Mouse (Mus musculus) WW6 (cell line): ENCODE measurements around the gene Syap1.
"Not testable (repeated sequence)": the region's sequence is repeated elsewhere in the genome, so short reads cannot be mapped to it uniquely, and the experiment has no call there.

Experiments
- DNase-seq: peaks from one replicate; pipeline ENCODE4 v3.0.0-alpha.2; 2013; ENCODE audit warnings: low read depth, low spot score

Gene Syap1

DNA sequence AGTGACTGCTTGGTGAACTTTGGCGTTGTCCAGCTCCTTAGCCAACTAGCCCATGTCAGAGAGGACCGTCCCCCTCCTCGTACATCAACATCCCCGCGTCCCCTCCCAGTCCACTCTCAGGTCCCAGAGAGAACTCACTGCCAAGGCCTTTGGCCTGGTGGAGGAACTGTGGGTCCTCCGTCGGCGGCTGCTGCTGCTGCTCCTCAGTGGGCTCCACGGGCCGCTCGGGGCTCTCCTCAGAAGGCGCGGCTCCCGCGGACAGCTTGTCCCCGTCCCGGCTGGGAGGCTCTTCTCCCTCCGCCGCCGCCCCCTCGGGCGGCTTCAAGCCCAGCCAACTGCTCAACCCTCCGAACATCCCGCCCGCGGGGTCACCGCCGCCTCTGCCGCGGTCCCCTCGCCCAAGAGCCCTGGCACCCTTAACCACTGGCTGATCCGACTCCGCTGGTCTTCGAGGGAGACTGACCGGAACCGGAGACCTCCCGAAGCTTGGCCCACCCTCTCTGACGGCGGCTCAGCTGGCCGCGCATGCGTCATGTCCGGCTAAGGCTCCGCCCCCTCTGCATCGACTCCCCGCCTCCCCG, at the start of gene Syap1:
Gene Syap1, minus strand, starts transcription at position 517 of the 581 bp plus-strand sequence.
- DNase-seq = no peak

DNA sequence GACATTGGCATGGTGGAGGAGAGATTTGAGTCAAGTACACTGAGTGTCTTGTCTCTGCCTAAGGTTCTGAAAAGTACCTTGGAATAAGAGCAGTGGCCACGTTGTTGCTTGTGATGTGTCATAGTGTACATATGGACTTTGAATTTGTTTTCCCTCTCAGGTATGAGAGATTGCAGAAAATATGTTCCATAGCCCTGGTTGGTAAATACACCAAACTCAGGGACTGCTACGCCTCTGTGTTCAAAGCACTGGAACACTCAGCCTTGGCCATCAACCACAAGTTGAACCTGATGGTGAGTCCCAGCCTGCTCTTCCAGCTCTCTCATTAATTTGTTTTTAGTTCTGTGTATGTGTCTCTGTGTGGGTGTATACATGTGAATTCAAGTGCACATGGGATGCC, 43.2 kb upstream of the Syap1 start:
- no peak for DNase-seq

DNA sequence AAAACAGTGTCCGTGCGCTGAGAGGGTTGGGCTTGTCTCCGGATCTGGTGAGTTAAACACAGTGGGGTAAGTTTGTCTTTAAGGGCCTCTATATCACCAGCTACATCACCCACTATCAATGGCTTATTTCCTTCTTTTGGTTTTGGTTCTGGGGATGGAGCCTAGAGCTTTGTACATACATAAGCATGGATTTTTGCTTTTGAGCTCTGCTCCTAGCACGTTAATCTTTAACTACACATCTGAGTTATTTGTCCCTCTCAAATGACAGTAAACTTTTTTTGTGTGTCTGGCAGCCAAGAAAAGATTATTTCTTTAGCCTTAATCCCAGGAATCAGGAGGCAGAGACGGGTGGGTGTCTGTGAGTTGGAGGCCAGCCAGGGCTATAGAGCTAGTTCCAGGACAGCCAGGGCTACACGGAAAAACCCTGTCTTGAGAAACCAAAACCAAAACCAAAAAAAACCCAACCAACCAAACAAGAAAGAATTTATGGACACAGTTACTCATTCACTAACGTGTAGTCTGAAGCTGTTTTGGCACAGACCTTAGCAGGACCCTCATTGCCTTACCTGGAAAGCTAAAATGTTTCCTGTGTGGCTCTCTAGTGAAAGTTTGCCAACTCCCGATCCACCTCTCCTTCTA, 33.4 kb upstream of the Syap1 start:
- no peak for DNase-seq

DNA sequence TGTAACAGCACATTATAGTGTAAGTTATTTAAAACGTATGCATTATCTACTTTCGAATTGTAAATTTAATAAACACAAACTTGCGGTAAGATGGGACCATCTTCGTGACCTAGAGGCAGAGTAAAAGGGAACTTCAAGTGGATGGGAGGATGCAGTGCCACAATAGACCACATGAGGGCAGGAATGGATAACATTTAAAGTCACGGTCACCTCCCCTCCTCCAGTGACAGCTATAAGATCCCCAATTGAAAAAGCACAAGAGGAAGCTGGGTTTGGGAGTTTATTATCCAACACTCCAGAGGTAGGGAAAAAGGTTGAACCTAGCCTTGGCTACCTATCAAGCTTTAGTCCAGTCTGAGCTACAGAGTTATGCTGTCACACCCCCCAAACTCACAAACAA, 27.4 kb upstream of the Syap1 start:
- no peak for DNase-seq

DNA sequence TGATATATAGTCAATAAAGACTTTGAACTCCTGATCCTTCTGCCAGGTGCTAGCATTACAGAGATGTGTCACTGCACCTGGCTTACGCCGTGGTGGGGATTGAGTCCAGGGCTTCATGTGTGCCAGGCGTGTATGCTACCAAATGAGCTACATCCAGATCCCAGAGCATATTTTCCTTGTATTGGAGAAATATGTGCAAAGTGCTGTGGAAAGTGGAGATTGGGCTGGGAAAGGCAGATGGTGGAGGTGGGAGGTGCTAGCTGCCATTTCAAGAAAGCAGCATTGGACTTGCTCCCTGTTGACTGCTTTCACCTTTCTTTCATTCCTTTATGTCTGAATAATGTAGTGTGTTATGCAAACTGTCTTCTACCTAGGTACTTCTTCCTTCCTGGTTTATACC, 25.4 kb upstream of the Syap1 start:
- DNase-seq = no peak

DNA sequence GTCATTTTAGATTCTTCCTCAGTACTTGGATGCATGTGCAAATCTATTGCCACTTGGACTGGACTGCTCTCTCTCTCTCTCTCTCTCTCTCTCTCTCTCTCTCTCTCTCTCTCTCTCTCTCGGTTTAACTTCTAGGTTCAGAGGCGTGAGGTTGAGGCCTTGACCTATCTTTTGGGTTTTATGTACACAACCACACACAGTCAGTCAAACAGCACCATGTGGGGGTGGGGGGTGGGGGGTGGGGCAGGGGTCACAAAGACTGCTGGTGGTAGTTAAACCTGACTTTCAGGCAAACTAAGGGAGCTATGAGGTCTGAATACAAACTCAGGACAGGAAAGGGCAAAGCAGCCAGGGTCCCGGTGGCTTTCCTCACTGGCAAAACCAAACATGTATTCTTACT, 19.3 kb upstream of the Syap1 start:
- no peak for DNase-seq

DNA sequence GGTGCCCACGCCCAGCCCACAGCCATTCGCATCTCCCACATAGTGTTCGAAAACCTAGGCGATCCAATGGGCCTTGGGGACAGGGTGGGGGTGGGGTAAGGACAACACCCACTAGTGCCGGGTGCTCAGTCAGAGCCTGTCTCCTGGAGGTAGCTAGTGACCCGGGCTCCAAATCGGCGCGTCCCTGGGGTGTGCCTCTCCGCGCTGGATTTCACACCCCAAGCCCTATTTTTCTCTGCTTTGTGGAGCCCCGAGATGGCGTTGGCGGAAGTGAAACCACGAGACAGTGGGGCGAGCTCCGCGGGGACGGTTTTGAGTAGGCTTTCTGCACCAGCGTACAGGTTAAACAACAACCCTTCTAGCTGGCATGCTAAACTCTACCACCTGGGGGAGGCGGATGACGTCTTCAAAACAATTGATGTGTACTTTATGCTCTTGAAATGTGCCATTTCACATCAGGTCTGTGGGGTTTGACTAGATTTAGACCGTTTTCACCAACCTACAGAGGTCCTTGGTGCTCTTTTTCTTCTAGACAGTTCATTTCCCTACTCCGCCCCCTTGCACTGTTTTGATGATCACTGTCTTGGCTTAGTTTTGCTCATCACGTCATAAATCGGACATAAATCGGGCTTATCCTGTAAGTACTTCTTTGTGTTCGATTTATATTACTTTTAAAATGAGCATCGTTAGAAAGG, 13.9 kb upstream of the Syap1 start:
- no peak for DNase-seq

DNA sequence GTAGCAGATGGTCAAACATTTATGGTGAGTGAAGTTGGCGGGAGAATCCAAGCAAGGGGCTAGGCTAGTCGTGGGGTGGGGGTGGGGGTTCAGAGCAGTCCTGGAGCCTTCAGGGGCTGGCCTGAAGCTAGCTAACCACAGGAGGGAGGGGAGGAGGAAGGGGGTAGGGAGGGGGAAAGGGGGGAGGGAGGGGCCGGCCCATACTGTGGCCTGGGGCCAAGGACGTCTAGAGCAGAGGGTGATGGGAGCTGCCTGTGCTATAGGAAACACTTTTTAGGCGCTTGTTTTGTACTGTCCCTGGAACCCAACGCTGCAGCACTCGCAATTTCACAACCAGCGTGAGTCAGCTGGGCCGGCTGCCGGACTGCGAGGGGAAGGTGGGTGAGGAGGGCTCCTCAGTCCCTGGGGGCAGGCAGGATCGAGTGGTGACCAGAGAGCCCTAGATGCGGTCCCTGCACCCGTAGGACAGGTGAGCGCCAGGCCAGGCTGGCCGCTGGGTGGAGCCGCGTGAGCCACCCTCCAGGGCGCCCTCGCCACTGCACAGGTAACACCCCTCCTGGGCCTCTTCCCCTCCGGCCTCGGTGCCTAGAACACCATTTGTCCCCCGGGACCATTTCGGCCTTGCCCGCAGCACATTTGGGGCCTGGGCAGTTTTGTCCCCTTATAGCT, 13.3 kb upstream of the Syap1 start:
- DNase-seq = no peak

DNA sequence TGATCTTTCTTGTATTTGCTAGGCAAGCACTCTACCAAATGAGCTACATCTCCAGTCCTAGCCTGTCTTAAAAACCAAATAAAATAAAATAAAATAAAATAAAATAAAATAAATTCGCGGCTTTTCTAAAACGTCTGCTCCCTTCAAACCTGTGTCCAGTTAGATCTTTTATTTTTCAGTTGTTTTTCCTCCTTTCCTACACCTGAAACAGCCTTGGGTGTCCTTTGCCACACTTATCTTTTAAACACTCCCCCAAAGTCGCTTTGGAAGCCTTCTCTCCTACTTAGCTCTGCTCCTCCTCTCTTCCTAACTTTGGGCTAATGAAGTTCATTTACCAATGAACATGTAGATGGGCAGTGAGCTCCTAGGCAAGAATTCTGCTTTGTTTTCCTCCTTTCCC, 12.7 kb upstream of the Syap1 start, which contains the start of gene Ctps2:
Gene Ctps2, plus strand, starts transcription at position 301 of the 400 bp plus-strand sequence.
- DNase-seq = no peak

DNA sequence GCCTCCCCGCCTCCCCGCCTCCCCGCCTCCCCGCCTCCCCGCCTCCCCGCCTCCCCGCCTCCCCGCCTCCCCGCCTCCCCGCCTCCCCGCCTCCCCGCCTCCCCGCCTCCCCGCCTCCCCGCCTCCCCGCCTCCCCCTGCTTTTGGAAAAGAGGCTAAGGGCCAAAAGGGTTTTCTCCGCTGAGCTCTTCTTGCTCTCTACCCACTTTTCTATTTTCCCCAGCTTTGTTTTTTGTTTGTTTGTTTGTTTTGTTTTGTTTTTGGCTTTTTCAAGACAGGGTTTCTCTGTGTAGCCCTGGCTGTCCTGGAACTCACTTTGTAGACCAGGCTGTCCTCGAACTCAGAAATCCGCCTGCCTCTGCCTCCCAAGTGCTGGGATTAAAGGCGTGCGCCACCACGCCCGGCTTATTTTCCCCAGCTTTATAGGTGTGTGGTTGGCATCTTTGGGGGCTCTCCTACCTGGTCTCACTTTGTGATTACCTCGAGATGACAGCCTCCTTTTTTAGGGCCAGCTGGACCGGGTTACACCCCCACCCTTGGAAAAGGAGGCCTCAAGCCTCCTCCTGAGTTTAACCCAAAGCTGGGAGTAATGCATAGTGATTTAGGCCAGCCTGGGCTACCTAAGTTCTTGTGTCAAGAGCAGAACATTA, 452 bp upstream of the Syap1 start:
- not testable (repeated sequence) for DNase-seq

DNA sequence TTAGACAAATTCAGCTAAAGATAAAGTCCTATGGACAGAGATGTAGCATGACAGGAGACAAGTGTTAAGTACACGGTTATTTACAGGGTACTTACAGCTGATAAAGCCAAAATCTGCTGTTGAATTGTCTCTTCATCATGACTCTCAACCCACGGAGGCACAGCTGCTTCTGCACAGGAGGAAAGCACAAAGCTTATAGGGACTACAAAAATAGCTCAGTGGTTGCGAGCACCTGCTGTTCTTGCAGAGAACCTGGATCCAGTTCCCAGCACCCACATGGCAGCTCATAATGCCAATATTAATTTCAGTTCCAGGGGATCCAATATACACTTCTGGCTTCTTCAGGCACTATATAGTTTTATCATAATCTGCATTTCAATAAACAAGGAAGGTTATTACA, 10.0 kb downstream of the Syap1 start:
- DNase-seq = no peak

DNA sequence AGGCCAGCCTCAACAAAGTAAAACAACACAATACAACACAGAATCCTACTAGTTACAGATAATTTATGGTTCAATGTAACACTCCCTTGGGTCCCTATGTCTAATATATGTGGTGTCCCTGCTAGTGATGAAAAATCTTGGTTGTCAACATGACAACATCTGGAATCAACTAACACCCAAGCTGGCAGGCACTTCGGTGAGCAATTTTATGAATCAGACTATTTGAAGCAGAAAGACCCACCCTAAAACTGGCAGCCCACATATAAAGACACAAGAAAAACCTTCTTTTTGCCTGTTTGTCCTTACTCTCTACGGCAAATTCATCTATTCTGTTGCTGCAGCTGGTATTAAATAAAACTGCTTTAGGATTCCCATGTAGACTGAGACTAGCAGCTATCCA, 14.5 kb downstream of the Syap1 start:
- no peak for DNase-seq

DNA sequence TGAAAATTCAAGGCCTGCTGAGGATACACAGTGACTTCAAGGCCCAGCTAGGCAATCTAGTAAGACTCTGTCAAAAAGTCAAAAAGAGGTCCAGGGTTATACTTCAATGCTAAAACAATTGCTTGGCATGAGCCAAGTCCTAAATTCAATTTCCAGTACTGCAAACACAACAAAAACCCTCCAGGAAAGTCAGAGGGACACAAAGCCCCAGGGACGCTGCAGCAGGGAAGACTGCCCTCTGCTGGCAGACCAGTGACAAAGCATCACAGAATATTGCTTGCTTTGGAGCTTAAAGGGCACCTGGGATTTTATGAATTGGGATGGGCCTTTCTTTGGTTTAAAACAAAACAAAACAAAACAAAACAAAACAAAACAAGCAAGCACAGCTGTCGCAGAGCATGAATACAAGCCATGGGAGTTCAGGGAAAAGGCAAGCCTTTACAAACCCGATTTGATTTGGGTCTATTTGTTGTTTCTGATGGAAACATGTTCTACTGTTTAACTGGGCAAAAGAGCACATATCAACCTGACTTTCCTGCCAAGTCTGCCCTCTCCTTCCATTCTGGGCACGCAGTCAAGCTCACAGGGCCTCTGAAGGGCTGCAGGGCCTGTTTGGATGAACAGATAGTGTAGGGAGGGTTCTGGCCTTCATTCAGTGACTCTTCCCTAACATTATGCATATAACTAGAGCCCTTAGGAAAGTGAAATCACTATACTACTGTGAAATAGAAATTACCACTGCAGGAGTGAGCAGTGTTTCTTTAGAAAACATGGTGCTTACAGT, 16.3 kb downstream of the Syap1 start:
- DNase-seq = no peak

DNA sequence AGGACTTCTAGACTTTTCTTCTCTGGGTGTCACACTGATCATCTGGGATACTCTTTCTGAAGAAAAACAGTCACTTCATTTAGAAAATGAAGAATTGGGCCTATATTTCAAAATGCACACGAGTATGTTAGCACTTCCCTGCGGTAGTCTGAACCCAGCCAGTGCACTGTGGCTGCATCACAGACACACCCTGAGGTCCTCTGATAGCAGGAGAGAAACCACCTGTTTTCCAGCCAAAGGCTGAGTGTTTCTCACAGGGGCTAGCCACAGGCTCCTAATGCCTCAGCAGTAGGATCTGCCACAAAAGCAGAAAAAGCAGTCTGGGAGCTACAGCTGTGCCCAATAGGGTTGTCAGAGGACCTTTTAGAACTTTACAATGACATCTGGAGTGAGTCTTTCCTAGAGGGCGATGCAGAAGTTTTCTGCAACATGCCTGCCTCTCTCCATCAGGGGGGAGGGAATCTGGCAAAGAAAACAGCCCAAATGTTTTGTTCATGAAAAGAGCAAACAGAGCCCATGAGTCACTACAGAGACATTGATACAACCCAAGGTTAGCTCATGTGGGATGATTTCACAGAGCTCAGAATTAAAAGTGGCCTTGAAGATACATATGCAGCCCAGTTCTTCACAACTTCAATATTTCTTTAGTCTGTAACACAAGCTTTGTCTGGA, 19.8 kb downstream of the Syap1 start:
- no peak for DNase-seq

DNA sequence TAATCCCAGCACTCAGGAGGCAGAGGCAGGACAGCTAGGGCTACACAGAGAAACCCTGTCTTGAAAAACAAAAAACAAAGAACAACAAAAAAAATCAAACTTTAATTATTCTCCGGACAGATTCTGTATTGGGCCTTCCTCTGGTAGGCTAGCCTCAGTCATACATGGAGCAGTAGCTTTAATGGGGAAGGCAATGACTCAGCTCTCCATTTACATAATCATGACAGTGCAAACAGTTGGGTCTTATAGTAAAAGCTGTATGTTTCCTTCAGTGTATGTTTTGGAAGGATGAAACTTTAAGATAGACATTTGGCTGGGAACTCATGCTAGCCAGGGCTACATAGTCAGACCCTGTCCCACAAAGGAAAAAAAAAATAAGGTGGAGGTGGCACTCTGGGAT, 39.6 kb downstream of the Syap1 start:
- DNase-seq = no peak

DNA sequence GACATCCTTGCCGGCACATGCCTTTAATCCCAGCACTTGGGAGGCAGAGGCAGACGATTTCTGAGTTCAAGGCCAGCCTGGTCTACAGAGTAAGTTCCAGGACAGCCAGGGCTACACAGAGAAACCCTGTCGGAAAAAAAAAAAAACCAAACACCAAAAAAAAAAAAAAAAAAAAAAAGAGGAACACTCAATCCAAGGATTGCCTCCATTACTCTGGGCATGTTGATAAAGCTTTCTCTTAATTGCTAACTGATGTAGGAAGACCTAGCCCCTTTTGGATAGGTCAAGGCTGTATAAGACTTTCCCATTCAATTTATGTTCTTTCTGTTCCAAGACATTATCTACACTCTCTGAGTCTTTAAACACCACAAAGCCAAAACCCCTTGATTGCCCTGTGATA, 42.7 kb downstream of the Syap1 start:
- DNase-seq = no peak

DNA sequence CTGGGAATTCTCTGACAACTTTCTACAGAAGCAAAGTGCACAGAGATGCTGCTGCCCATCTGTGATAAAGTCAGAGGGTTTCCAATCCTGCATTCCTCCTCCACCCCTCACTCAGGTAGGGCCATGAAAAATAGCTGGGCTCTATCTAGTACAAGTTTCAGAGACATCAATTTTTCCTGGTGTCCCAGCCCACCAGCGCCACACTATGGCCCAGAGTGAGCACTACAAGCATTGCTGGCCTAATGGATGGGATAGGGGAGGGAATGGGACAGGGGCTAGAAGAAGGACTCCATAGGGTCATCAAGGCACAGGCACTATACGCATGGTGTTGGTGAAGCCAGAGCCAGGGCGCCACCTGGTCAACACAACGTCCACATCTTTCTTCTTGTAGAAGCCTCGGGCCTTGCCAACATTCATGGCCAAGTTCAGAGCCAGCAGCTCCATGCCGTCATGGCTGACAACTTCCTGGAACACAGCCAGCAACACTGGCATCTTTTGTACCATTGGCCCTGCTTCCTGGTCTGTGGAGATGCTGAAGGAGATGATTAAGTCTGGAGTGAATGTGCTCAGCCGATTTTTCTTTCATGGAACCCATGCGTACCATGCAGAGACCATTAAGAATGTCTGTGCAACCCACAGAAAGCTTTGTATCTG, 43.7 kb downstream of the Syap1 start:
- no peak for DNase-seq

DNA sequence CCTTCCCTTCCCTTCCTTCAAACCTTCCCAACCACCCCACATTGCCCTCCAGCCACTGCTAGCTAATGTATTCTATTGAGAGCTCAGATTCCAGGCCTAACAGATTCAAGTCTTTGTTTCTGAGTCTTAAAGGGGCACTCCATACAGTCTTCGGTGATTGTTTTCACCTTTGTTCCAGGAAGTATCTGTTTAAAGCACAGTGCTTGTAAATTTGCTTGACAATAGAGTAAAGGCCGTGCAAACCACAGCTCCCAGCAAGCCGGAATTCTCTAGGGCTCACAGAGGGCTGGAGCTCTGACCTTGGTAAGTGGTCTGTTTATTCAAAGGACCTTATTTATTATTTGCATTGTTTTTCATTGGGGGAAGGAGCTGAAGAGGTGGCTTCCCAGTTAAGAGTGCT, 56.1 kb downstream of the Syap1 start:
- peak; percentile 60 for DNase-seq

DNA sequence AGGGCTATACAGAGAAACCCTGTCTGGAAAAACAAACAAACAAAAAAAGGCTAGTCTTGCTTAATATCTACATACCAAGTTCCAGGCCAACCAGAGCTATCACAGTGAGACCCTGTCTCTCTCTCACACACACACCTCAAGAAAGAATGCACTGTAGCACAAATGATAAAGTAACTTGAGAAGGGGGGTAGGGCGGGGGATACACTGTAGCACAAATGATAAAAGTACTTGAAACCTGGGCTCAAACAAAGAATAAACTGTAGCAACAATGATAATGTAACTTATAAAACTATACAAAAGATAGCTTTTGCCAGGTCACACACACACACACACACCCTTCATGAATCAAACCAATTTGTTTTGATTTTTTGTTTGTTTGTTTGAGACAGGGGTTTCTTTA, 56.7 kb downstream of the Syap1 start:
- DNase-seq = no peak

DNA sequence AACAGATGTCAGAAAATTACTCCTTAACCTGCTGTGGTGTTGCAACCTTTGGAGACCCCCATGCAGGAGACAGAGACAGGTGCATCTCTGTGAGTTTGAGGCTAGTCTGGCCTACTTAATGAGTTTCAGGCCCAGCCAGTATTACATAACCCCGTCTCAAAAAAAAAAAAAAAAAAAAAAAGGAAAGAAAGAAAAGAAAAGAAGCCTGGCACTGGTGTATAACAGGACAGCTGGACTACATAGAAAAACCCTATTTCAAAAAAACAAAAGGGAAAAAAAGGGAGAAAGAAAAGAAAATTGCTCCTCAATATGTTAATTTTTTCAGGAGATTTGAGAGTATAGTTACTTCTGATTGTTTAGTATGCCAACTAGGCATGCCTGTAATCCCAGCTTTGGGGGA, 57.2 kb downstream of the Syap1 start:
- DNase-seq = no peak
